Mouse (Mus musculus) midbrain, postnatal 0 days (tissue): ENCODE data around the gene Lbhd1. TPM values are rescaled to one million over a fixed set of nuclear protein-coding genes. Genes with fewer than 3 reads are reported as not detected.

Experiments used
- ATAC-seq: fragments of 200-750 bp; cut with Nextera tagmentation; 2 replicates; pipeline ENCODE4 v1.8.0; 2017; ENCODE audit warnings: moderate number of reproducible peaks, mild to moderate bottlenecking, moderate TSS enrichment, moderate library complexity; ENCODE audit not compliant: low FRiP score
- DNase-seq: peaks from one replicate; pipeline ENCODE4 v3.0.0-alpha.2; 2015; ENCODE audit warnings: low spot score
- H3K27ac ChIP-seq: fragments of 300-500 bp; sonication (generic); 2 replicates; pipeline ENCODE4 v1.5.1; 2014; ENCODE audit warnings: low read depth, mild to moderate bottlenecking, low read length, mixed read lengths
- H3K27me3 ChIP-seq: fragments of 300-500 bp; sonication (generic); 2 replicates; pipeline ENCODE4 v1.6.1; 2014; ENCODE audit warnings: low read length, control low read depth, mixed read lengths; ENCODE audit not compliant: insufficient read depth
- H3K36me3 ChIP-seq: fragments of 300-500 bp; sonication (generic); 2 replicates; pipeline ENCODE4 v1.6.1; 2014; ENCODE audit warnings: low read length, control low read depth, mixed read lengths; ENCODE audit not compliant: insufficient read depth
- H3K4me1 ChIP-seq: fragments of 300-500 bp; sonication (generic); 2 replicates; pipeline ENCODE4 v1.6.1; 2014; ENCODE audit warnings: mild to moderate bottlenecking, control low read depth, antibody characterized with exemption, low read length, mixed read lengths; ENCODE audit not compliant: insufficient read depth
- H3K4me2 ChIP-seq: fragments of 300-500 bp; sonication (generic); 2 replicates; pipeline ENCODE4 v1.6.1; 2014; ENCODE audit warnings: low read depth, mild to moderate bottlenecking, low read length, mixed read lengths; ENCODE audit not compliant: poor library complexity, severe bottlenecking
- H3K4me3 ChIP-seq: fragments of 300-500 bp; sonication (generic); 2 replicates; pipeline ENCODE4 v1.5.1; 2014; ENCODE audit warnings: low read depth, mild to moderate bottlenecking, low read length, moderate library complexity
- H3K9ac ChIP-seq: fragments of 300-500 bp; sonication (generic); replicated peaks from 2 replicates; pipeline ENCODE4 v1.6.1; 2014; ENCODE audit warnings: mild to moderate bottlenecking, low read length, moderate library complexity, mixed read lengths; ENCODE audit not compliant: poor library complexity, severe bottlenecking
- H3K9me3 ChIP-seq: fragments of 300-500 bp; sonication (generic); 2 replicates; pipeline ENCODE4 v1.6.1; 2016; ENCODE audit warnings: low read length, control low read depth
- CTCF ChIP-seq: IDR thresholded peaks from 2 replicates; pipeline ENCODE4 v1.5.1; 2016; ENCODE audit warnings: antibody characterized with exemption, mild to moderate bottlenecking
- WGBS: fragments of 180-500 bp; shearing (Covaris S2); extraction: QIAGEN DNeasy Blood & Tissue Kit; methylation state at CpG from one replicate; pipeline ENCODE4 v1.1.7; 2014; 5-methylcytosine and 5-hydroxymethylcytosine counted together
- polyA plus RNA-seq: library from polyadenylated mRNA; unstranded; fragments of >200 nt; fragmentation: Nextera tagmentation; extraction: Ambion mirVana; gene quantifications from 2 replicates; pipeline ENCODE4 v1.2.1, GENCODE M21; 2015
- total RNA-seq: library from RNA; depleted of rRNA; stranded (reverse); fragments of >200 nt; gene quantifications from 2 replicates; pipeline ENCODE4 v1.2.3, GENCODE M21; 2014

Lbhd1 gene
- total and polyA plus RNA-seq, 2 experiments from 2014 or later: 6.6 to 20.6 TPM

DNA sequence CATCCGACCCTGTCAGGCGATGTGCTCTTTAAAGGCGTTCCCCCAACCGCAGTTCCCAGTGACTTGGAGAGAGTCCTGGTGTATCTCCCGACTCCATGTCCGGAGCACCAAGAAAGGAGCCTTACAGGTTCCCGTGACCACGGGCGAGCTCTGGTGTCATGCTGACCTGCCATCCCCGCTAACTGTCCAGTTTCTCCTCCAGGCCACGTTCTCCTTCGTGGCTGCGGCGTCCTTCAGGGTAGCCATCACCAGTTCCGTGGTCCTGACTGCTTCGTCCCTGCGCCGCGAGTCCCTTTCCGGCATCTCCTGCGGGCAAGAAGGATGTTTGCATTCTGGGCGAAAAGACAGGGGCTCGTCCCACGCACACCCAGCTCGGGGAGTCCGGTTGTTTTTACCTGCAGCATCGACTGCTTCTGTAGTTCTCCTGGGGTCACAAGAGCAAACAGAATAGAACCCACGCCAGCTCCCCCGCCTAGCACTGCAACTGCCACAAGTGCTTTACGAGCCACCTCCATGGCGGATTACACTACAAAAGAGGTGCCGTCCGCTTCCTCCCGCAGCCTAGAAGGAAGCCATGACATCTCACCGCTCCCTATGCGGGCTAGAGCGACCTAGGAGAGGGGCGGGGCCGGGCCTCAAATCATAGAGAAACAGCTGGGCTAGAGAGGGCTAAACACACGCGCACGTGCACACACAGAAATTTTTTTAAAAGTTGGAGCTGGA is 3.1 kb upstream of the Lbhd1 start, which contains the start of gene Uqcc3:
Gene Uqcc3, minus strand, starts transcription at position 613 of the 723 bp plus-strand sequence.
- Histone ChIP-seq H3K4me1 (no peaks in the 10 kb centered on the region), H3K9me3 (no peaks in the 10 kb centered on the region), H3K27me3 (no peaks in the 10 kb centered on the region), H3K36me3 (peaks cover 8% of the 10 kb centered on the region; the same call in 1 of the 2 replicates), H3K9ac (peak within 1 kb of the TSS; percentile 79), H3K4me2 (peak within 1 kb of the TSS; percentile 74), H3K4me3 (peak within 1 kb of the TSS; percentile 67), H3K27ac (peak within 1 kb of the TSS; percentile 83)
- under 1% methylated on average over 42 of the region's 42 CpGs for WGBS
- ATAC-seq (peak; percentile 96), DNase-seq (peak; percentile 94)
- no peak for TF ChIP-seq CTCF

GRCm38 (mm10) chr19:8881034-8881392 is 2.5 kb upstream of the Lbhd1 start:
- peak overlapping the region; percentile 67 for H3K4me3 ChIP-seq
- peak overlapping the region; percentile 74 for H3K4me2 ChIP-seq
- peak overlapping the region; percentile 79 for H3K9ac ChIP-seq
- no peak for TF ChIP-seq CTCF
- ATAC-seq (no peak), DNase-seq (no peak)
- no peak overlapping the region for H3K27ac ChIP-seq
- no peaks in the 10 kb centered on the region for H3K4me1 ChIP-seq
- 10% methylated on average over 3 of the region's 3 CpGs for WGBS
- H3K27me3 ChIP-seq: no peaks in the 10 kb centered on the region
- H3K9me3 ChIP-seq: no peaks in the 10 kb centered on the region
- 0 out of 2 replicates have a peak, but pooled peaks cover 5% of the 10 kb centered on the region for H3K36me3 ChIP-seq

DNA sequence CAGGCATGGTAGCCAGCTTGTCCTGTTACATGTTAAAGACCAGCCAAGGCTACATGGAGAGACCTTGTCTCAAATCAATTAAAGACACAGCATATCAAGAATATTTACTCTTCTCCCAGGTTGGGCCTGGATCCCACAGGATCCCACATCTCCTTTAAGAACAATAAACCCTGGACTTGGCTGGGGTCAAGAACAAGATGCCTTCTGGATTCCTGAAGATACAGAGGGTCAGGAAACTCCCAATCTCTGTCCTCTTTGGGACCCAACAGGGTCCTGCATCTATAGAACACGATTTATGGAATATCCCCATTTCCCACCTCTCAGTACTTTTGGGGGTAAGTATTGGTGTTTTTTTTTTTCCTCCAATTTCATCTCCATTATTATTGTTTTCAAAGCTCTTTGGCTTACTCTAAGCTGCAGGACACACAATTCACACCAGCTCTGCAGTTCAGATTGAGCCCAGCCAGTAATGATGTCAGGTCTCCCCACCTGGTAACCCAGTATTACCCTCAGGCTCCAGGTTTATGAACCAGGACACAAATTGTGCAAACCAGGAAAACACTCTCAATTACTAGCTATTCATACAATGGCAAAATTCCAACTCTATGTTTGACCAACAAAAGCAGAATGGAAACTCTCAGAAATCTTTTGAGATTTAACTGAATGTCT is 3.5 kb downstream of the Lbhd1 start:
- TF ChIP-seq CTCF: no peak
- no peak for ATAC-seq
- Histone ChIP-seq H3K9me3 (no peaks in the 10 kb centered on the region), H3K27me3 (no peaks in the 10 kb centered on the region), H3K27ac (no peak overlapping the region), H3K4me1 (peaks cover 4% of the 10 kb centered on the region), H3K4me3 (no peak overlapping the region), H3K4me2 (no peak overlapping the region), H3K9ac (no peak overlapping the region), H3K36me3 (no peaks in the 10 kb centered on the region)
- 62% methylated on average over 1 of the region's 1 CpGs for WGBS
- DNase-seq: no peak

DNA sequence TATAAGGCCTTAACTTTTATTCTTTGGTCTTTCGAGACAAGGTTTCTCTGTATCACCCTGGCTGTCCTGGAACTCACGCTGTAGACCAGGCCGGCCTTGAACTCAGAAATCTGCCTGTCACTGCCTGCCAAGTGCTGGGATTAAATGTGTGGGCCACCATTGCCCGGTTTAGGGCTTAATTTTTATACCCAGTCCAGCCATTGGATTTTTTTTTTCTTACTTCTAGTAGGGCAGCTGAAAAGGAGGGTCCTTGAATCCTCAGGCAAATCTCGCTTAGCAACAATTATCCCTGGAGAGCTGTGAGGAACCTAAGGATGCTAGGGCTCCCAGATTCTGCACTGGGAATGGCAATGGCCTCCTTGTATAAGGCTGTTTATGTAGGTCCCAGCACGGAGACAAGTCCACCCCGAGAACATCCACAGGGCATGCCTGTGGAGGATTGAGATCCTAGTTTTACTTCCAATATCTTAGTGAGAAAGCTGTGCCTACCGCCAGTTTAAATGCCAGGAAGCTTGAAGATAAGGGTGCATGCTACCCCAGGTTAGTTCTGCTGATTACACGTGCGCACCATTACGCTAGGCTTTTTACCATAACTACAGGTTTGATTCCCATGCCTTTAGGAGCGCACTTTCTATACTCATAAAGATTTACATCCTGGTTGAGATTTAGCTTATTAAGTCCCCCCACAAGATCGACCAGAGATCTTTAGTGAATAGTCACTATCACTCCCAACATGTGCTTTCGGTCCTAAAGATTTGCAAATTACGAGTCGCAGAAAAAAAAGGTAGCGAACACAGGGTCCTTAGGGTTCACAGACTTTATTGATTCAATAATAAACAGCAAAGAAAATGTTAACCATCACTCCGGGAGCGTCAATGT is 4.3 kb downstream of the Lbhd1 start:
- Histone ChIP-seq H3K9ac (peak overlapping the region; percentile 70), H3K27ac (peak overlapping the region; percentile 55; the same call in 1 of the 2 replicates), H3K27me3 (no peaks in the 10 kb centered on the region), H3K4me2 (peak overlapping the region; percentile 59), H3K4me3 (peak overlapping the region; percentile 52), H3K36me3 (no peaks in the 10 kb centered on the region), H3K9me3 (no peaks in the 10 kb centered on the region), H3K4me1 (peaks cover 4% of the 10 kb centered on the region)
- no peak for ATAC-seq
- DNase-seq: no peak
- 16% methylated on average over 19 of the region's 19 CpGs for WGBS
- no peak for TF ChIP-seq CTCF

- ATAC-seq (peak; percentile 95), DNase-seq (peak; percentile 98)
- Histone ChIP-seq H3K9ac (peak within 1 kb of the TSS; percentile 70), H3K9me3 (no peaks in the 10 kb centered on the region), H3K36me3 (no peaks in the 10 kb centered on the region), H3K27ac (peak within 1 kb of the TSS; percentile 77), H3K4me2 (peak within 1 kb of the TSS; percentile 59), H3K4me1 (peaks cover 4% of the 10 kb centered on the region), H3K4me3 (peak within 1 kb of the TSS; percentile 52), H3K27me3 (no peaks in the 10 kb centered on the region)
- under 1% methylated on average over 58 of the region's 58 CpGs for WGBS
- no peak for TF ChIP-seq CTCF
Observed at GRCm38 (mm10) chr19:8888511-8889385, 5.2 kb downstream of the Lbhd1 start, which contains the start of the genes 1810009A15Rik and Gm49416. TSS of gene 1810009A15Rik (plus strand) at chr19:8888853. TSS of gene Gm49416 (plus strand) at chr19:8888926.
